Mouse (Mus musculus) lung, embryonic 14.5 days (tissue): Measurements from ENCODE around the gene Ifitm10. TPM values are rescaled to one million over a fixed set of nuclear protein-coding genes. Genes with fewer than 3 reads are reported as not detected.
"Not testable (repeated sequence)": the region's sequence is repeated elsewhere in the genome, so short reads cannot be mapped to it uniquely, and the experiment has no call there.

Source experiments
- ATAC-seq: fragments of 200-750 bp; cut with Nextera tagmentation; 2 replicates; pipeline ENCODE4 v1.8.0; 2017; ENCODE audit warnings: mild to moderate bottlenecking, moderate TSS enrichment, moderate library complexity; ENCODE audit not compliant: insufficient read depth
- DNase-seq: peaks from one replicate; pipeline ENCODE4 v3.0.0-alpha.2; 2015
- H3K27ac ChIP-seq: fragments of 300-500 bp; sonication (generic); 2 replicates; pipeline ENCODE4 v1.5.1; 2014; ENCODE audit warnings: low read depth, mild to moderate bottlenecking, moderate library complexity
- H3K27me3 ChIP-seq: fragments of 300-500 bp; sonication (generic); 2 replicates; pipeline ENCODE4 v1.6.1; 2014; ENCODE audit warnings: low read length, control low read depth; ENCODE audit not compliant: insufficient read depth
- H3K36me3 ChIP-seq: fragments of 300-500 bp; sonication (generic); 2 replicates; pipeline ENCODE4 v1.6.1; 2014; ENCODE audit warnings: control low read depth; ENCODE audit not compliant: insufficient read depth
- H3K4me1 ChIP-seq: fragments of 300-500 bp; sonication (generic); 2 replicates; pipeline ENCODE4 v1.6.1; 2014; ENCODE audit warnings: antibody characterized with exemption, control low read depth; ENCODE audit not compliant: insufficient read depth
- H3K4me2 ChIP-seq: fragments of 300-500 bp; sonication (generic); 2 replicates; pipeline ENCODE4 v1.6.1; 2014; ENCODE audit warnings: mild to moderate bottlenecking
- H3K4me3 ChIP-seq: fragments of 300-500 bp; sonication (generic); 2 replicates; pipeline ENCODE4 v1.5.1; 2014; ENCODE audit warnings: low read depth, low read length
- H3K9ac ChIP-seq: fragments of 300-500 bp; sonication (generic); 2 replicates; pipeline ENCODE4 v1.6.1; 2014
- H3K9me3 ChIP-seq: fragments of 300-500 bp; sonication (generic); 2 replicates; pipeline ENCODE4 v1.6.1; 2016; ENCODE audit warnings: low read depth, low read length, control low read depth
- CTCF ChIP-seq: IDR thresholded peaks from 2 replicates; pipeline ENCODE4 v1.5.1; 2016; ENCODE audit warnings: antibody characterized with exemption, low read depth
- WGBS: fragments of 180-500 bp; shearing (Covaris S2); extraction: QIAGEN DNeasy Blood & Tissue Kit; methylation state at CpG from one replicate; pipeline ENCODE4 v1.1.7; 2014; 5-methylcytosine and 5-hydroxymethylcytosine counted together
- polyA plus RNA-seq: library from polyadenylated mRNA; unstranded; fragments of >200 nt; fragmentation: Nextera tagmentation; extraction: Ambion mirVana; gene quantifications from 2 replicates; pipeline ENCODE4 v1.2.1, GENCODE M21; 2014

Gene Ifitm10
- polyA plus RNA-seq, 1 experiment from 2014 or later, result 3.4 TPM

DNA sequence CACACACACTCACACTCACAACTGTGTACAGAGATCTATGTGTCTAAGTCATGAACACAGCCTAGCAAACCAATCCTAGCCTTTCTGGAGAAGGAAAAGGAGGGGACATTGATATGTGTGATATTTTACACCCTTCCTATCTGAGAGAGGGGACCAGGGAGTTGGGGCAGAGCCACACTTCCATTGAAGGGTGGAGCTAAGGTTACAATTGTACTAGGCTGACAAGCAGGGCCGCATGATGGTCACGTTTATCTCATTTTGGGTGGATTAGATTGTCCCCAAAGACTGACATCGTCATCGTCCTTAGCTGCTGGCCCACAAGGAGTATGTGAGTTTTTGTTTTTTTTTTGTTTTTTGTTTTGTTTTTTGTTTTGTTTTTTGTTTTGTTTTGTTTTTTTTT lies 42.3 kb downstream of the Ifitm10 start:
- H3K27me3 ChIP-seq, result no peaks in the 10 kb centered on the region
- no peaks in the 10 kb centered on the region for H3K9me3 ChIP-seq
- no peak for DNase-seq
- no peak for TF ChIP-seq CTCF
- H3K4me3 ChIP-seq, result no peak overlapping the region
- no peak overlapping the region for H3K4me2 ChIP-seq
- ATAC-seq, result no peak
- no peak overlapping the region for H3K9ac ChIP-seq
- no peaks in the 10 kb centered on the region for H3K36me3 ChIP-seq
- no peak overlapping the region for H3K27ac ChIP-seq
- peaks cover 11% of the 10 kb centered on the region for H3K4me1 ChIP-seq
- 78% methylated on average over 4 of the region's 4 CpGs for WGBS

DNA sequence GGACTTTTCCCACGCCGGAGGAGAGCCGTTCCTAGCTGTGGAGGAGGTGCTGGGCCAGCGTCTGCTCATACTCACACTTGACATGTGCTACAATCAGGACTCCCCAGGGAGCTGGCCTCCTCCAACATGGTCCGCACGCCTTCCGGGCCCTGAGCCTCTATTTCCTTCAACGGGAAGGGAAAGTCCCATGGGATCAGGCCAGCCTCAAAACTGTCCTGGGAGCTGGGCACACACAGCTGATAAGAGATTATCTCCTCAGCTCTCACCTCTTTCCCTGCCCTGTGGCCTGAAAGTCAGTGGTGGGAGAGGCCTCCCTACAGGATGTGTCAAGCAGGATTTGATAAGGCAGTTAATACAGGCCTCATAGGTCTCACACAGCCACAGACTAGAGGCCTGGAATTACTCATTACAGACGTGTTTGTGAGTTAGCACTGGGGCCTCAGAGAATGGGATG lies 43.3 kb downstream of the Ifitm10 start:
- H3K27ac ChIP-seq, result no peak overlapping the region; the same call in 1 of the 2 replicates
- H3K4me3 ChIP-seq, result no peak overlapping the region
- H3K27me3 ChIP-seq, result no peaks in the 10 kb centered on the region
- H3K9ac ChIP-seq, result no peak overlapping the region
- no peak for TF ChIP-seq CTCF
- peaks cover 11% of the 10 kb centered on the region for H3K4me1 ChIP-seq
- ATAC-seq, result peak; percentile 21; the same call in 1 of the 2 replicates
- H3K36me3 ChIP-seq, result no peaks in the 10 kb centered on the region
- H3K4me2 ChIP-seq, result no peak overlapping the region
- DNase-seq, result no peak
- 29% methylated on average over 9 of the region's 9 CpGs for WGBS
- H3K9me3 ChIP-seq, result no peaks in the 10 kb centered on the region

DNA sequence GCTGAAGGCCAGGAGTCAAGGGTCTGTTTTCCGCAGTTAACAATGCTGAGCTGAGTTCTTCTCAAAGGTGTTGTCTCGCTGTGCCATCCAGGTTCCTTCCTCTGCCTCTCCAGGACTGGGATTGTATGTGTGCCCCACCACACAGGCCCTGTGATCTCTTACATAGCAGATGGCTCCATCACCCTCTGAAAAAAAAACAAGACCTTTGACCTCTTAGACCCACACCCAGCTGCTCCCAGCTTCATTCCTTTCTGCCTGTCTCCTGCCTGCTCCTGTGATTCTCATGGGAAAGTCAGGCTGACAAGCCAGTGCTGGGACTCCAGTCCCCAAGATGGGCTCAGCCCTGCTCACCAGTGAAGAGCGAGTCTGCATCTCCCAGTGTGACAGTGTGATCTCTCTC lies 45.0 kb downstream of the Ifitm10 start:
- Histone ChIP-seq H3K27ac (no peak overlapping the region), H3K27me3 (no peaks in the 10 kb centered on the region), H3K4me1 (peaks cover 11% of the 10 kb centered on the region), H3K4me3 (no peak overlapping the region), H3K36me3 (no peaks in the 10 kb centered on the region), H3K4me2 (no peak overlapping the region), H3K9me3 (no peaks in the 10 kb centered on the region), H3K9ac (no peak overlapping the region)
- ATAC-seq, result no peak
- DNase-seq, result no peak
- WGBS, result 55% methylated on average over 3 of the region's 3 CpGs
- no peak for TF ChIP-seq CTCF

DNA sequence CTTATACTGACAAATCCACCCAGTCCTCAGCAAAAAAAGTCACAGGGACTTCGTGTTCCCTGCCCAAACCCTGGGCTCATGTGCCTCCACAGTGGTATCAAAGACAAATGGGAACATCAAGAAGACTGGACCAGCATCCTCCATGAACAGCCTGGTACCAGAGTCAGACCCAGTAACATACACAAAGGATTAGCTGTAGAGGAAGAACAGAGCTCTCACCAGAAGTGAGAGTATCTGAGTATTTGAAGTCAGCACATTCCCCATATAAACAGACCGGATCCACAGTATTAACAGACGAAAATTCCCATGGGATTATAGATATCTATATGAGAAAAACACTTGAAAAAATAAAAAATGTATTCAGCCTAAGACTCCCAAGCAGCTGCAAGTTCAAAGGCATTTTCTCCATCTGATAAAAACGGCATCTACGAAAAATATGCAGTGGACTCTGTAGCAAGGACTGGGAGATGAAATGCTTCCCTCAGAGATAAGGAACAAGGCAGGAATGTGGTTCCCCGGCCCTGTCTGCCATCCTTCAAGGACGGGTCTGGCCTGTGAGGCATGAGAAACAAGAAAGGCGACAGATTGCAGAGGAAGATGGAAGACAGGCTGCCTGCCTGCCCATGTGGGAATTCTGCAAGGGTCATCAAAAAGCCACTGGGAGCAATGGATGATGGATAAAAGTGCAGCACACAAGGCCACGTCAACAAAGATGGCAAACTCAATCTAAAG lies 46.7 kb downstream of the Ifitm10 start:
- Histone ChIP-seq H3K27ac (peak overlapping the region; percentile 80), H3K9me3 (no peaks in the 10 kb centered on the region), H3K4me3 (no peak overlapping the region), H3K9ac (no peak overlapping the region), H3K27me3 (no peaks in the 10 kb centered on the region), H3K4me2 (no peak overlapping the region), H3K4me1 (peaks cover 11% of the 10 kb centered on the region), H3K36me3 (no peaks in the 10 kb centered on the region)
- ATAC-seq (peak; percentile 65), DNase-seq (peak; percentile 56)
- 15% methylated on average over 9 of the region's 9 CpGs for WGBS
- no peak for TF ChIP-seq CTCF

DNA sequence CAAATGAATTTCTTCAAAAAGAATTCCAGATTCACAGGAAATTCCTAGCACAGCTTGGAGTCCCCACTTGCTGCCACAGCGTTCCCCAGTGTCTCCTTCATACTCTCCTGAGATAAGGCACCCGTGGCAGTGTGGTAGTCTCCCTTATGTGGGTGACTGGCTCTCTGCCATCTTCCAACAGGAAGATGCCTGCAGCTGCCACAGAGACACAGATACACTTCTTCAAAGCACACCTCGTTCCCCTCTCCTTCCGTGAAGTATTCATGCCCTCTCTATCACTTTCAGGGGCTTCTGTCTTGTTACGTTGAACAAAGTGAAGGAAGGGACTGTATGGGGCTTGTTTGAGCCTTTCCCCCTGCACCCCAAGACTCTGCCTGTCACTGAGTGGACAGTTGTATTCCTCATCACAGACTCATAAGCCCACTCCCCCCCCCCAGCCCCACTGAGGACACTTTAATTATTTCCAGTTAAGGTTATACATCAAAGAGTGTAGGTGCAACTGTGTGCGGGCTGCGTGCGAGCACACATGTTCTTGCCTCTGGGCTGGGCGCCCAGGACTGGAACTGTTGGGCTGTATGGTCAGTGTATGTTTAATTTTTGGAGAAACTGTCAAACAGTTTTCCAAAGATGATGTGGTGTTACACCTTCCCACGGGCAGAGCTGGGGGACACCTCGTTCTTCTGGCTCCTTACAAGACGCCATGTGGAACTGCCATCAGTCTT lies 50.0 kb downstream of the Ifitm10 start:
- ATAC-seq (no peak), DNase-seq (no peak)
- no peaks in the 10 kb centered on the region for H3K36me3 ChIP-seq
- H3K9ac ChIP-seq, result no peak overlapping the region
- no peaks in the 10 kb centered on the region for H3K27me3 ChIP-seq
- peaks cover 11% of the 10 kb centered on the region for H3K4me1 ChIP-seq
- H3K4me3 ChIP-seq, result no peak overlapping the region
- TF ChIP-seq CTCF, result no peak
- 62% methylated on average over 12 of the region's 12 CpGs for WGBS
- H3K4me2 ChIP-seq, result no peak overlapping the region
- H3K27ac ChIP-seq, result 0 out of 2 replicates have a peak overlapping the region, but pooled peaks have one; percentile 26
- no peaks in the 10 kb centered on the region for H3K9me3 ChIP-seq

DNA sequence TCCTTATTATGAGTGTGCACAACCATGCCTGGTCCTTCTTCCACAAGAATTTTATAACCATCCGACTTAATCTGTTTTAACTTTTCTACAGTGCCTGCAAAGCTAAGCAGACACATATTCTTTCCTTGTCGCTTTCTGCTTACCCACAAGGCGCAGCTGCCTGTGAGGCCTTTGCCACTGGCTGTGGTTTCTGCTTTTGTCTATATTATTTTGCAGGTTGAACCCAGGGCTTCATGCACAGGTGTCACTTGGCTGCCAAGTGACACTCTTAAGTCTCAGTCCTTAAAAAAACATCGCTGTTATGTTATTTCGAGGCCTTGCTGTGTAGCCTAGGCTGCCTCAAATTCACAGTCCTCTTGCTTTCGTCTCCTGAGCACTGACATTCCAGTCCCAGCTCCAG lies 50.9 kb downstream of the Ifitm10 start:
- 76% methylated on average over 6 of the region's 6 CpGs for WGBS
- H3K9me3 ChIP-seq, result no peaks in the 10 kb centered on the region
- H3K27me3 ChIP-seq, result no peaks in the 10 kb centered on the region
- H3K36me3 ChIP-seq, result no peaks in the 10 kb centered on the region
- no peak overlapping the region for H3K27ac ChIP-seq
- no peak for TF ChIP-seq CTCF
- H3K4me1 ChIP-seq, result peaks cover 11% of the 10 kb centered on the region
- no peak for ATAC-seq
- no peak for DNase-seq
- H3K4me3 ChIP-seq, result no peak overlapping the region
- H3K9ac ChIP-seq, result no peak overlapping the region
- no peak overlapping the region for H3K4me2 ChIP-seq

DNA sequence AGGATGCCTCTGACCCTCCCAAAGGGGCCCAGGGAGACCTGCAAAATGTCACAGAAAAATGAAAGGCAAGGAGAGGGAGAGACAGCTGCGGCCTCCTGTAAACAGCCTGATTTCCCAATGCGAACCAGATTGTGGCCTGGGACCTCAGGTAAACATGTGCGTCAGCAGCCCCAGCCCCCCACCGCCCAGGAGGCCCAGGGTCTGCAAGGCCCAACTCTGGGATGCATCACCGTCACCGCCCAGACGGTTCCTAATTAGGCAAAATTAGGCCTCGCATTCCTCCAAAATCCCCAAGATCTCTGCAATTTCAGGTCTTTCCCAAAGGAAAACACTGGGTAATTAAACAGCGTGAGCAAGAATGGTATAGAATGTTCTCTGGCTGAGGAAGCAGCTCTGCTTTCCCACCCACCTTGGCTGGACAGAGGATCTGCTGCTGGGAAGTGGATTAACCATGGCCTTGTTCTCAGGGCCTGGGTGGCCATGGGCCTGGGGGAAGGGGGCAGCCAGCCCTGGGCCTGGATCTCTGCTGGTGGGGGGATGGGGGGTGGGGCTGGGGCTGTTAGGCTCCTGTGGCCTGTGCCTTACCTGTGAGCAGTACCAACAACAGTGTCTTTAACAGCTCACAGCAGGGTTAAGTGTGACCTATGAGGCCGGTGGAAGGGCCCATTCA lies 51.8 kb downstream of the Ifitm10 start:
- H3K4me3 ChIP-seq, result not testable (repeated sequence)

More for the DNA sequence above, 51.8 kb downstream of the Ifitm10 start:
- H3K4me2 ChIP-seq, ATAC-seq, H3K36me3 ChIP-seq, H3K4me1 ChIP-seq, H3K9me3 ChIP-seq, H3K27me3 ChIP-seq, H3K9ac ChIP-seq, DNase-seq: not testable (repeated sequence)
- H3K27ac ChIP-seq, result 0 out of 2 replicates have a peak overlapping the region, but pooled peaks have one; percentile 12
- WGBS, result 50% methylated on average over 3 of the region's 10 CpGs
